Mouse (Mus musculus): ENCODE results near the gene Ndufs3. TPM values are rescaled to one million over a fixed set of nuclear protein-coding genes. Genes with fewer than 3 reads are reported as not detected.

Gene Ndufs3
- polyA plus RNA-seq, 1 experiment from 2014 or later: 216 TPM

- 76% methylated on average over 8 of the region's 8 CpGs for WGBS
- H3K27ac ChIP-seq: no peak overlapping the region
Measured at GRCm38 (mm10) chr2:90871180-90871961, 33.3 kb downstream of the Ndufs3 start.

GRCm38 (mm10) chr2:90870136-90870601 is 34.5 kb downstream of the Ndufs3 start:
- H3K36me3 ChIP-seq: peaks cover 31% of the 10 kb centered on the region
- no peaks in the 10 kb centered on the region for H3K27me3 ChIP-seq (ENCODE audit: low read depth, poor library complexity, severe bottlenecking)
- no peaks in the 10 kb centered on the region for H3K9me3 ChIP-seq (replicated peaks)
- H3K4me3 ChIP-seq: no peak overlapping the region
- 55% methylated on average over 4 of the region's 4 CpGs for WGBS
- H3K27ac ChIP-seq: no peak overlapping the region; the same call in 1 of the 2 replicates
- no peak for DNase-seq (ENCODE audit: low spot score)
- no peaks in the 10 kb centered on the region for H3K4me1 ChIP-seq

More at GRCm38 (mm10) chr2:90871180-90871961, 33.3 kb downstream of the Ndufs3 start:
- no peaks in the 10 kb centered on the region for H3K27me3 ChIP-seq (ENCODE audit: low read depth, poor library complexity, severe bottlenecking)
- no peaks in the 10 kb centered on the region for H3K4me1 ChIP-seq
- no peak for DNase-seq (ENCODE audit: low spot score)
- H3K36me3 ChIP-seq: peaks cover 20% of the 10 kb centered on the region
- H3K4me3 ChIP-seq: no peak overlapping the region
- H3K9me3 ChIP-seq (replicated peaks): no peaks in the 10 kb centered on the region

- no peaks in the 10 kb centered on the region for H3K27me3 ChIP-seq (ENCODE audit: low read depth, poor library complexity, severe bottlenecking)
- no peaks in the 10 kb centered on the region for H3K9me3 ChIP-seq (replicated peaks)
- H3K36me3 ChIP-seq: peaks cover 68% of the 10 kb centered on the region
- no peak overlapping the region for H3K27ac ChIP-seq
- peak; percentile 85 for DNase-seq (ENCODE audit: low spot score)
- H3K4me3 ChIP-seq: no peak overlapping the region
- no peaks in the 10 kb centered on the region for H3K4me1 ChIP-seq
- 49% methylated on average over 3 of the region's 3 CpGs for WGBS
Measured at GRCm38 (mm10) chr2:90866524-90866923, 38.1 kb downstream of the Ndufs3 start.

- Histone ChIP-seq H3K9me3 (replicated peaks) (no peaks in the 10 kb centered on the region), H3K27me3 (ENCODE audit: low read depth, poor library complexity, severe bottlenecking) (no peaks in the 10 kb centered on the region), H3K4me1 (no peaks in the 10 kb centered on the region), H3K36me3 (peaks cover 91% of the 10 kb centered on the region), H3K4me3 (no peak overlapping the region), H3K27ac (no peak overlapping the region)
- no peak for DNase-seq (ENCODE audit: low spot score)
Measured at GRCm38 (mm10) chr2:90864184-90864583, 40.4 kb downstream of the Ndufs3 start.

GRCm38 (mm10) chr2:90861486-90861885 is 43.1 kb downstream of the Ndufs3 start:
- H3K9me3 ChIP-seq (replicated peaks): no peaks in the 10 kb centered on the region
- H3K4me3 ChIP-seq: no peak overlapping the region
- H3K36me3 ChIP-seq: peaks cover 95% of the 10 kb centered on the region
- WGBS: 98% methylated on average over 2 of the region's 2 CpGs
- H3K27me3 ChIP-seq (ENCODE audit: low read depth, poor library complexity, severe bottlenecking): no peaks in the 10 kb centered on the region
- DNase-seq (ENCODE audit: low spot score): no peak
- H3K4me1 ChIP-seq: no peaks in the 10 kb centered on the region
- no peak overlapping the region for H3K27ac ChIP-seq

GRCm38 (mm10) chr2:90850401-90850800 is 54.2 kb downstream of the Ndufs3 start:
- no peaks in the 10 kb centered on the region for H3K27me3 ChIP-seq (ENCODE audit: low read depth, poor library complexity, severe bottlenecking)
- H3K27ac ChIP-seq: no peak overlapping the region
- no peaks in the 10 kb centered on the region for H3K9me3 ChIP-seq (replicated peaks)
- WGBS: 95% methylated on average over 1 of the region's 1 CpGs
- H3K36me3 ChIP-seq: peaks cover 59% of the 10 kb centered on the region
- no peak for DNase-seq (ENCODE audit: low spot score)
- no peak overlapping the region for H3K4me3 ChIP-seq
- peaks cover 16% of the 10 kb centered on the region for H3K4me1 ChIP-seq

- 96% methylated on average over 5 of the region's 5 CpGs for WGBS
- no peak for DNase-seq (ENCODE audit: low spot score)
- peak overlapping the region; percentile 74 for H3K4me3 ChIP-seq
- H3K9me3 ChIP-seq (replicated peaks): no peaks in the 10 kb centered on the region
- no peaks in the 10 kb centered on the region for H3K27me3 ChIP-seq (ENCODE audit: low read depth, poor library complexity, severe bottlenecking)
- no peak overlapping the region for H3K27ac ChIP-seq
- H3K36me3 ChIP-seq: peaks cover 40% of the 10 kb centered on the region
- H3K4me1 ChIP-seq: peaks cover 16% of the 10 kb centered on the region
Measured at GRCm38 (mm10) chr2:90848331-90848730, 56.3 kb downstream of the Ndufs3 start.

- no peak for DNase-seq (ENCODE audit: low spot score)
- Histone ChIP-seq H3K27me3 (ENCODE audit: low read depth, poor library complexity, severe bottlenecking) (no peaks in the 10 kb centered on the region), H3K27ac (peak overlapping the region; percentile 89), H3K4me3 (peak overlapping the region; percentile 74), H3K4me1 (peaks cover 16% of the 10 kb centered on the region), H3K9me3 (replicated peaks) (no peaks in the 10 kb centered on the region), H3K36me3 (peaks cover 33% of the 10 kb centered on the region)
- 2% methylated on average over 13 of the region's 13 CpGs for WGBS
Measured at GRCm38 (mm10) chr2:90847681-90848050, 57.0 kb downstream of the Ndufs3 start.

- H3K36me3 ChIP-seq: peaks cover 27% of the 10 kb centered on the region
- H3K27me3 ChIP-seq (ENCODE audit: low read depth, poor library complexity, severe bottlenecking): no peaks in the 10 kb centered on the region
Measured at GRCm38 (mm10) chr2:90846955-90847680, 57.5 kb downstream of the Ndufs3 start, which contains the start of gene Mtch2. Gene Mtch2 (plus strand): TSS chr2:90847155.

GRCm38 (mm10) chr2:90846597-90846954 is 58.1 kb downstream of the Ndufs3 start:
- Histone ChIP-seq H3K27ac (peak overlapping the region; percentile 89), H3K9me3 (replicated peaks) (no peaks in the 10 kb centered on the region), H3K36me3 (peaks cover 22% of the 10 kb centered on the region), H3K4me3 (peak overlapping the region; percentile 74), H3K27me3 (ENCODE audit: low read depth, poor library complexity, severe bottlenecking) (no peaks in the 10 kb centered on the region), H3K4me1 (peaks cover 16% of the 10 kb centered on the region)
- no peak for DNase-seq (ENCODE audit: low spot score)
- 5% methylated on average over 8 of the region's 8 CpGs for WGBS

More at GRCm38 (mm10) chr2:90846955-90847680, 57.5 kb downstream of the Ndufs3 start, which contains the start of gene Mtch2:
- Histone ChIP-seq H3K27ac (peak within 1 kb of the TSS; percentile 89), H3K4me1 (peaks cover 16% of the 10 kb centered on the region), H3K9me3 (replicated peaks) (no peaks in the 10 kb centered on the region), H3K4me3 (peak within 1 kb of the TSS; percentile 74)
- WGBS: under 1% methylated on average over 67 of the region's 67 CpGs
- peak; percentile 98 for DNase-seq (ENCODE audit: low spot score)

GRCm38 (mm10) chr2:90846171-90846570 is 58.5 kb downstream of the Ndufs3 start:
- DNase-seq (ENCODE audit: low spot score): no peak

GRCm38 (mm10) chr2:90845234-90845633 is 59.4 kb downstream of the Ndufs3 start:
- no peaks in the 10 kb centered on the region for H3K27me3 ChIP-seq (ENCODE audit: low read depth, poor library complexity, severe bottlenecking)
- peaks cover 16% of the 10 kb centered on the region for H3K4me1 ChIP-seq
- WGBS: 88% methylated on average over 5 of the region's 5 CpGs
- H3K9me3 ChIP-seq (replicated peaks): no peaks in the 10 kb centered on the region
- DNase-seq (ENCODE audit: low spot score): no peak
- H3K36me3 ChIP-seq: peaks cover 9% of the 10 kb centered on the region
- no peak overlapping the region for H3K27ac ChIP-seq
- H3K4me3 ChIP-seq: no peak overlapping the region

More at GRCm38 (mm10) chr2:90846171-90846570, 58.5 kb downstream of the Ndufs3 start:
- no peaks in the 10 kb centered on the region for H3K9me3 ChIP-seq (replicated peaks)
- peaks cover 16% of the 10 kb centered on the region for H3K4me1 ChIP-seq
- peak overlapping the region; percentile 89 for H3K27ac ChIP-seq
- 56% methylated on average over 6 of the region's 6 CpGs for WGBS
- peak overlapping the region; percentile 74 for H3K4me3 ChIP-seq
- H3K27me3 ChIP-seq (ENCODE audit: low read depth, poor library complexity, severe bottlenecking): no peaks in the 10 kb centered on the region
- peaks cover 18% of the 10 kb centered on the region for H3K36me3 ChIP-seq

All from limb, embryonic 10.5 days (tissue).